Mouse (Mus musculus) WW6 (cell line): ENCODE results near the gene Ly6g6f.
"Not testable (repeated sequence)": the region's sequence is repeated elsewhere in the genome, so short reads cannot be mapped to it uniquely, and the experiment has no call there.

Experiments used
- DNase-seq: peaks from one replicate; pipeline ENCODE4 v3.0.0-alpha.2; 2013; ENCODE audit warnings: low read depth, low spot score

Ly6g6f gene

DNA sequence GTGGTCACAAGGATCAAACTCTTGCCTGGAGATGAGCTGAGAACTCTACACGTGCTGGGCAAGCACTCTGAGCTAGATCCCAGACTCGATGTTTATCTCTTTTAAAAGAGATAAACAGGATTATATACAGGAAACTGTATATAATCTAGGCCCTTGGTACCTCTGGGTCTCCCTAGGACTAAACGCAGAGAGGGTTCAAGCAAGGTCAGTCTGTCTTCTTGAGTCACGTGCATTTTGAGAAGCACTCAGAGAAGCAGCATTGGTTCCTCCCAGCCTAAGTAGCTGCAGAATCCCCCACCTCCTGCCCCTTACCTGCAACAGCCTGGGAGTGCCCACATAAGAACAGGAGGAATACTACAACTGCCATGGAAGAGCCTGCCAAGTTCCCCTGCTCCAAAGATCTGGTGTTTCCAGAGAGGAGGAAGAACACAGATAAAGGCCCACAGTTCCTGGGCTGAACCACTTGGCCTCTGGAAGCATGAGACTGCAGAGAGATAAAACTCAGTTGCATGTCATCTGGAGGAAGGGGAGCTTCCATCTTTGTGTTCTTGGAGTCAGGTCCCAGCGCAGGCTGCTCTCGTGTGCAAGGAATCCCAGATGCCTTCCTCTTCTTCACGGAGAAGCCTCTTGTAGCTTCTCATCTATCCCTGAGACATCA lies at the start of gene Ly6g6f:
Gene Ly6g6f, minus strand, starts transcription at position 403 of the 658 bp plus-strand sequence.
- DNase-seq, result no peak

DNA sequence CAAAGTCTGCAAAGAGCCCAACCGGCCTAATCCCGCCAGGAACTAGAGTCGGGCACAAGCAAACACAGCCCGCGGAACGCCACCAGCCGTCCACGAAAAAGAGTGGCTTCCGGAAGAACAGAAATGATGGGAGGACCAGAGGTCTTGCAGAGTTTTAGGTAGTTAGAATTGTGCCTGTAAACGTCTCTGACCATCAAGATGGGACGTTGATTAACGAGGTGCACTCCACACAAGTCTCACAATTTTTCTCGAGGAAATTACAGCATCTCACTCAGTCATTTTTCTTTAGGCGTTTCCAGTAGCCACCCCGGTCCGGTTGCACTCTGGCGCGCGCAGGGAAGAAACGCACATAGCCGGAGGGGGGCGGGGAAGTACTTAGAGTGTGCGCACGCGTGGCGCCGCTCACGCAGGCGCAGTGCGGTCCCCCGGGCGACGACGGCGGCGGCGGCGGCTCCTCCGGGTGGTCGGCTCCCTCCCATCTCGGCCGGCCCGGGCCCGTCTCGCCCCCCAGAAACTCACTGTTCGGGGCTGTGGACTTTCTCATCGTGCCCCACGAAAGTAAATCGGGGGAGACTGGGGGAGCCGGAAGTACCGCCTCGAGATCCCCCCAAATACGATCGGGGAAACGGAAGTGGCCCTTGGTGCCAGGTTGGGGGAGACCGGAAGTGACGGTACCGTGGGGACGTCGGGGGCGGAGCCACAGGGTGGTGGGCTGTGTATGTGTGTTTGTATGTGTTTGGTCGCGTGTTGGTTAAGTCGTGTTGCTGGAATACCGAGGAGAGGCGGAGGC lies 49.6 kb upstream of the Ly6g6f start, which contains the start of gene Bag6:
Gene Bag6, plus strand, starts transcription at position 378 of the 790 bp plus-strand sequence.
- peak; percentile 89 for DNase-seq

- no peak for DNase-seq
Measured at GRCm38 (mm10) chr17:35133517-35133916, 48.1 kb upstream of the Ly6g6f start.

- no peak for DNase-seq
Measured at GRCm38 (mm10) chr17:35132174-35132560, 46.8 kb upstream of the Ly6g6f start.

GRCm38 (mm10) chr17:35131500-35132173 lies 46.2 kb upstream of the Ly6g6f start, which contains the start of gene Apom:
TSS of gene Apom (minus strand) at chr17:35132050.
- DNase-seq, result no peak

DNA sequence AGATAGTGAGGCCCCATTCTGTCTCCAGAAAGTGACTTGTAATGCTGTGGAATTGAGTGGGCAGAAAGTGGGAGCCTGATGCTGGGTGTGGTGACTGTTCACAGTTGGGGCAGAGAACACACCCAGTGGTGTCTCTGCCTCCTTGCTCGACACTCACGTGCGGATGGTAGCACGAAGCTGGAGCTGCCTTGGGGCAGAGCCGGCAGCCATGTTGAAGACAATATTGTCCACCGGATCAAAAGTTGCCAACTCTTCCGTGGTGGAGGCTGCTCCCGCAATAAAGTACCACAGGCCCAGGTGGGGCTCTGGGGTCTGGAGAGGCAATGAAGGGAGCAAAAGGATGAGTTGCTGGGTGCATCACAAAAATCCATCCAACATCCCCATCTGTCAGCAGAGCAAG lies 45.6 kb upstream of the Ly6g6f start:
- no peak for DNase-seq

GRCm38 (mm10) chr17:35128996-35129395 lies 43.6 kb upstream of the Ly6g6f start:
- no peak for DNase-seq

DNA sequence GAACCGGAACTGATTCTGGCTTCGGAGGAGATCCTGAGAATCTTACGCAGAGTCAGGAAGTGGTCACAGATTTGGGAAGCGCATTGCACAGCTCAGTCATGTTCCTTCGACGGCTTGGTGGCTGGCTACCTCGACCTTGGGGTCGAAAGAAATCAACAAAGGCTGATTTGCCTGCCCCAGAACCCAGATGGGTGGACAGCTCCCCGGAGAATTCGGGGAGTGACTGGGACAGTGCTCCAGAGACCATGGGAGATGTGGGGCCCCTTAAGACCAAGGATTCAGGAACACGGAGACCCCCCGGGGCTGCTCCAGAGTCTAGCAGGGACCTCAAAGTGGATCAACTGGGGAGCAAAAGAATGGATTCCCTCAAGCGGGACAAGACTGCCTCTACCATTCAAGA lies 41.6 kb upstream of the Ly6g6f start:
- no peak for DNase-seq

- DNase-seq, result no peak
Measured at GRCm38 (mm10) chr17:35126206-35126611, 40.8 kb upstream of the Ly6g6f start, which contains the start of gene D17H6S53E. TSS of gene D17H6S53E (plus strand) at chr17:35126373.

DNA sequence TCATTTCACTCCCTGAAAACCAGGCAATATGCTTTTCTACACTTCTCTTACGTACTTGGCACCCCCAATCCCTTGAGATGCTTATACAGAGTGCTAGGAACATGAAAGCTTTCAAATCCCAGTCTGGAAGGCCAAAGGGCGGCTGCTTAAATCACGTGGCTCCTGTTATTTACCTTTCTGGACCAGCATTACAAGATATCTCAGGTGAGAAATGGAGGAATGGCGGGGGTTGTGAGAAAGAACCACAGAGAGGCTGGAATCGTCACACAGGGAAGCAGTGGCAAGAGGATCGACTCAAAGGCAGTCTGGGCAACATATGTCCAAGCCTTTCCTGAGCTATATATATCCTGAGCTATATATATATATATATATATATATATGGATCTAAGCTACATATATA lies 40.2 kb upstream of the Ly6g6f start:
- DNase-seq, result no peak

DNA sequence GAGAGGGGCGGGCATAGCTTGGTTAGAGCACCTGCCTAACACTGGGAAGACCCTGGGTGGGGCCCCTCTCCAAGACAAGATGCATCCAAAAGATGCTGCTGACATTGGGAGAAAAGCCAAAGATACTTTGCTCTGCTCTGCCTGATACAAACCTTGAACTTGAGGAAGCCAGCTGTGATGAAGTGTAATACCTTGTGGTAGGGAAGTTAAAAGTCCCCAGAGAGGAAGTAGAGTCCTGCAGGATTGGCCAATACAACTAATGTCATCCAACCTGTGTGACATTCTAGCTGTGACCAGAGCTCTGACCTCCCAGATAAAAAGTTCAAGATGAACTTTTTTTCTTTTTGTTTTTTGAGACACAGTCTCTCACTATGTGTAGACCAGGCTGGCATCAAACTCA lies 39.7 kb upstream of the Ly6g6f start:
- DNase-seq, result no peak

DNA sequence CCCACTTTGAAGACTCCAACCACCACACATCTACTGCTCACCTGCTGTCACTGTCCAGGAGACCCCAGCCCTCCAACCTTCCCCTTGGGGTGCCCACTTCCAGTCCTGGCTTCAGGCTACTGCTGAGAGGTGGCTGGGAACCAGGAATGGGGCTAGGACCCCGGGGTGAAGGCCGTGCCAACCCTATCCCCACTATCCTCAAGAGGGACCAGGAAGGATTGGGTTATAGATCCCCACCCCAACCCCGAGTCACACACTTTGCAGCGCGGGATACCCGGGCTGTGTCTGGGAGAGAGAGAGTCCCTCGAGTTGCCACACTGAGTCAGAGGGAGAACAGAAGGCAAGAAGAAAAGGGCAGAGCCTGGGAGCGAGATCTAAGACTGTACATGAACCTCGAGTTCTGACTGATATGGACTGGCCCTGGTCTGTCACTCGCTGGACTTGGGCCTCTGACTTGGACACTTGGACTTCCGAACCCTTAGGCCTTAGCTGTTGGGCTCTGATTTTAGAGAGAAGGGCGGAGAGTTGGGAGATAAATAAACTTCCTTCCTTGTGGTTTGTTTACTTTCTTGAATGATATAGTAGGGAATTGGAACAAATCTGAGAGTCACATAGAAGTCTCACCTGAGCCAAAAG lies 39.0 kb upstream of the Ly6g6f start:
- not testable (repeated sequence) for DNase-seq

DNA sequence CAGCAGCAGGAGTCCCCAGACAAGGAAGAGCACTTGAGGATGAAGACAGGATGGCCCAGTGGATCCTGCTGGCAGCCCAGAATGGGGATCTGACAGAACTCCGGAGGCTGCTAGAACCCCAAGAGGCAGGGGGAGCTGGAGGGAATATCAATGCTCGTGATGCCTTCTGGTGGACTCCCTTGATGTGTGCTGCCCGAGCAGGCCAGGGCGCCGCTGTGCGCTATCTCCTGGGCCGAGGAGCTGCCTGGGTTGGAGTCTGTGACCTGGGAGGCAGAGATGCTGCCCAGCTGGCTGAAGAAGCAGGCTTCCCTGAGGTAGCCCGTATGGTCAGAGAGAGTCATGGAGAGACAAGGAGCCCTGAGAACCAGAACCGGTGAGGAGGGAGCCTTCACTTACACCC lies 37.9 kb upstream of the Ly6g6f start:
- DNase-seq, result not testable (repeated sequence)

- DNase-seq, result no peak
Measured at GRCm38 (mm10) chr17:35121871-35122303, 36.5 kb upstream of the Ly6g6f start, which contains the start of gene Csnk2b. TSS of gene Csnk2b (minus strand) at chr17:35122053.

DNA sequence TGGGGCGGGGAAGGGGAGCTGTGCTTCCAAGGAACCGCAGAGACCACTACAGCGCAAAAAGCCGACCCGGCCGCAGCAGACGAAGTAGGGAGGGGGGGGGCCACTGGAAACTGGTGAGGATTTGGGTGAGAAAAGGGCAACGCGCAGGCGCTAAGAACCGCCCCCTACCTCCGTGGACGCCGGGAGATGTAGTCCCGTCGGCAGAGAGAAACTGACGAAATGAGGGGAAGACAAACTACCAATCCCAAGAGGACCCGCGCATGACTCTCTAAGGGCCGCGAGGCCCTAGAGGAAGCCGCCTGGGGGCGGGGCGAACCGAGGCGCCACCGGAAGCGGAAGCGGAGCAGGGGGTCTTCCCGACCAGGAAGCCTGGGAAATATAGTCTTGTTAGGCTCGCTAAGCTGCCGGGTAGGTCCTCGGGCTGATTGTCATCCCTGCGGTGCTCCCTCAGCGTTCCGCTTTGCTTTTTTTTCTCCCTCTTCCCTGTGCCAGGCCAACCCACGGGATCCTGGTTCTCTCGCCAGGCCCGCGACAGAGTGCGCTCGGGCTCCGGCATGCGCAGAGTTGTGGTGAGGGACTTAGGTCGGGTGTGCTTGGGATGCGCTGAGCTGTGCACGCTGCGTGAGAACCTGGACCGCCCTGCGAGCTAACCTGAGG lies 35.9 kb upstream of the Ly6g6f start, which contains the start of gene Gpank1:
Gene Gpank1, plus strand, starts transcription at position 313 of the 657 bp plus-strand sequence.
- DNase-seq, result peak; percentile 93

GRCm38 (mm10) chr17:35120745-35121142 lies 35.3 kb upstream of the Ly6g6f start:
- DNase-seq, result no peak

DNA sequence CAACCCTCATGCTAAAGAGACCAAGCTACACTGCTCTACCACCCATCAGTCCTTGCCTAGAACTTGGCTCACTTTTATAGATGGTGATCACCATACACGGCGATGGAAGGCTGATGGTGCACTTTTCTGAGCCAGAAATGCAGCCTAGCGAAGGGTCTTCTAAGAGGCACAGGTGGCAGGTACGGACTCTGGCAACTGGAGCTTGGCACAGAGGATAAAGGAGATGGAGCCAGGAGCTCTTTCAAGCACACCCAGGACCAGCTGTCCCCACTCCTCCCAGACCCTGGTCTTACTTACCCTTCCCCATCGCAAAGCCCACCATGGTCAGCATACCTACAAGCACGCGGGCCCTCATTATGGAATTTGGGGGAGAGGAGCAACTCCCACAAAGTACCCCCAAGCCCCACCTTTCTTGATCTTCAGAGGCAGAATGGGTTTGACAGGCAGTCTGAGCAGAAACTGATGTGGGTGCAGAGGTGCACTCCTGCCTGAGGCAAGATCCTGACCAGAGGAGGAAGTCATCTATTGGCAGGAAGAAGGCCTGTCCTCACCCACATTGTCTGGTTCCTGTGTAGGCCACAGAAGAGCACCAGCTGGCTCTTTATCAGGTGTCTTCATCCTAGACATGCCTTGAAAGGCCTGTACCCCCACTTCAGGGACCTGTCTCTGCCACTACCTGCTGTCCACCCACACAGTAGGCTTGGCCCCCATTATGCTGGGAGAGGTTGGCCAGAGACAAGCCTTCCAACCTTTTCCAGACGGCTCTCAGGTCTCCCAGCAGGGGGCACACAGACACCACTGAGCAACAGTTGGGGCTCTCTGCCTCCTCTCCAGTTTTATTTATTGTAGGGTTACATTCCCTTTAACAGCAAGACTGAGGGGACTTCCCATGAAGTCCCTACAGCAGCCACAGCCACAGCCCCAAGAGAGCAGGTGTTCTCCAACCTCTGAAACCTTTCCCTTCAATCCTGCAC lies 29.9 kb upstream of the Ly6g6f start, which contains the start of gene Ly6g5b:
Gene Ly6g5b, minus strand, starts transcription at position 383 of the 974 bp plus-strand sequence.
- DNase-seq, result no peak

DNA sequence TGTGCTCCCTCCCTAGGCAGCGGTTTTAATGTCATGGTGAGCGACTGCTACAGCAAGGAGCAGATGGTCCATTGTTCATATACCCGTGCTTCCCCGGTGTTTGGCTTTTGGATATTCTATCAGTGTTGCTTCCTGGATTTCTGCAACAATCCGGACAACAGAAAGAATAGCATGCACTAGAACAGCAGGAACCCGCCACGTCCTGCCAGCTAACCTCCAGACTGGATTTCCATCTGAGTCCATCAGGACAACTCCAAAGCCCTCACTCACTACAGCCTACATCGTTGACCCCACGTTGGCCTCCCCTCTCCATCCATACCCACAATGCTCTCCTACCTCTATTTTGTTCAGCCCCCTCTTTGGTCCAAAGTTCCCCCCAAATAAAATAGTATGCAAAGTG lies 26.4 kb upstream of the Ly6g6f start:
- no peak for DNase-seq

GRCm38 (mm10) chr17:35108097-35108496 lies 22.7 kb upstream of the Ly6g6f start, which contains the start of gene Ly6g5c:
TSS of gene Ly6g5c (plus strand) at chr17:35108279.
- no peak for DNase-seq

DNA sequence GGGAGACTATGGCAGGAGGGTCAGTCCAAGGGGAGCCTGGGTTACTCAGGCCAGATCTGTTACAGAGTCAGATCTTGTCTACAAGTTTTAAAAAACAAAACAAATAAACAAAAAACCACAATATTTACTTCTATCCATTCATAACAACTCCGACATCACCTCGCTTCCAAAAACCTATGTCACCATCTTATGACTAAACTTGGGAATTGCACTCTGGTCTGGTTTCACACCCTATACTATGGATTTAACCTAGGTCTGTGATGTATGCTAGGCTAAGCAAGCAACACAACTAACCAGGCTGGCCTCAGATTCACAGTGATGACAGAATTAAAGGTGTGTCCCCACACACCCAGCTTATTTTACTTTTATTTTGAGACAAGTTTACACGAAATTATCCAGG lies 21.1 kb upstream of the Ly6g6f start:
- DNase-seq, result no peak
